Mouse (Mus musculus): ENCODE measurements around the gene Aspdh. TPM values are rescaled to one million over a fixed set of nuclear protein-coding genes. Genes with fewer than 3 reads are reported as not detected.

The Aspdh gene
- polyA plus RNA-seq, 1 experiment from 2014 or later: not detected

DNA sequence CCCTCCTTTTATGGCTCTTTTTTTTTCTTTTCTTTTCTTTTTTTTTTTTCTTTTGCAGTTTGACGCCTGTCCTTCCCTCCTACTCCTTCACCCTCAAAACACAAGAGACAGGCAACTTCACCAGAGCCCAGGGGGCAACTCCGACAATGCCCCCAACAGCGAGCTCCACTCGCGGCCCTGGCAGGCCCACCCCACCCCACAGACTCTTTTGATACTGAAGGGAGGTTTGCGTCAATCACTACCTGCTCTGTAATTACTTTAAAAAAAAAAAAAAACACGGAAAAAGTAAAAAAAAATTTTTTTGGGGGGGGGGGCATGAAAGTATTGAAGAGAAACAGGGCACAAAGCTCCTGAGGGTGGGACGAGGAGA, 2.1 kb upstream of the Aspdh start:
- Histone ChIP-seq H3K27ac (no peak overlapping the region), H3K36me3 (ENCODE audit: inconsistent target) (no peaks in the 10 kb centered on the region), H3K4me3 (ENCODE audit: inconsistent target) (no peak overlapping the region), H3K79me2 (ENCODE audit: inconsistent target) (no peaks in the 10 kb centered on the region)
- WGBS (ENCODE audit: missing documents): 19% methylated on average over 7 of the region's 8 CpGs

DNA sequence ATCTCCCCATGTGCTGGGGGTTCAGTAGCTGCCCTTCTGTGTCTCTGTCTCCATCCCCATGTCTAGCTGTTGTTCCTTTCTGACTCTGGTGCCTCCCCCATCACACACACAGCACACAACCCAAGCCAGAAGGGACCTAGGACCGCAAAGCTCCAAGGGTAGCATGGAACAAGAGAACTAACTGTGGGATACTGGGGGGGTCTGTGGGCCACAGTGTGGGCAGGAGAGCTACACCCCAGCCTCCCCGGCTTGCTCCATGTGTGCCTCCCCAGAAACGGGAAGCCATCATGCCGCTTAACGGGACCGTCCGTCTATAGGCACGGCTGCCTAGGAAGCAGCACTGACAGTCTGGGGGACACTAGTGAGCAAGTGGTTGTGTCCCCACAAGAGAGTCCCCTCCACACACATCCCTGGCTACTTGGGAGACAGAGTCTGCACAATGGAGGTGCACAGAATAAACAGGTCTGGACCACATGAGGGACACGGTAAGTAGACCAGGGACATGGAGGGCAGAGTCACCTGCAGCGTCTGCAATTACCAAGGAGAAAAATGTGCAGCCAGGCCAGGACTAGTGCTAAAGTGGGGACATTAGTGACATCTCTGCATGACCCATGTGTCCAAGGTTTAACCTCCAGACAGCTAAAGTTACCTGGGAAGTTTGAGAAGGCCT, 1.5 kb upstream of the Aspdh start:
- WGBS (ENCODE audit: missing documents): 69% methylated on average over 9 of the region's 10 CpGs
- Histone ChIP-seq H3K36me3 (ENCODE audit: inconsistent target) (no peaks in the 10 kb centered on the region), H3K27ac (no peak overlapping the region), H3K79me2 (ENCODE audit: inconsistent target) (no peaks in the 10 kb centered on the region), H3K4me3 (ENCODE audit: inconsistent target) (no peak overlapping the region)

DNA sequence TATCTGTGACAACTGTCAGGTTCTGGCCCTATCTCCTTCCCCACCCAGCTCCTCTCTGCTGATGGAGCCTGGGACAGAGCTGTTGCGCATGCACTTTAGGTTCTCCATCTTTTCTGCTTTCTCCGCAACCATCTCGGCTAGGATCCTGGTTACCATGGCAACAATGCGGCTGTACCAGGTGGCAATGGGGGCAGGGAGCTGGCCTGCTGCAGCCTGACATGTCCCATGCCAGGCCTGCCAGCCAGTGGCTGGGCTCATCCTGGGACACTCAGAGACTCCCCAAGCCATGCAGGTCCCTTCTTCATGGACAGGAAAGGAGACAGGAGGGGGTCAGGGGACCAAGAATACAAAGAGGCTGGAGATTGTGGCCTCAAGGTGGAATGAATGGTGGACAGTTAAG, 680 bp upstream of the Aspdh start:
- no peak overlapping the region for H3K4me3 ChIP-seq (ENCODE audit: inconsistent target)
- no peak overlapping the region for H3K27ac ChIP-seq
- 54% methylated on average over 4 of the region's 4 CpGs for WGBS (ENCODE audit: missing documents)
- no peaks in the 10 kb centered on the region for H3K79me2 ChIP-seq (ENCODE audit: inconsistent target)
- no peaks in the 10 kb centered on the region for H3K36me3 ChIP-seq (ENCODE audit: inconsistent target)

DNA sequence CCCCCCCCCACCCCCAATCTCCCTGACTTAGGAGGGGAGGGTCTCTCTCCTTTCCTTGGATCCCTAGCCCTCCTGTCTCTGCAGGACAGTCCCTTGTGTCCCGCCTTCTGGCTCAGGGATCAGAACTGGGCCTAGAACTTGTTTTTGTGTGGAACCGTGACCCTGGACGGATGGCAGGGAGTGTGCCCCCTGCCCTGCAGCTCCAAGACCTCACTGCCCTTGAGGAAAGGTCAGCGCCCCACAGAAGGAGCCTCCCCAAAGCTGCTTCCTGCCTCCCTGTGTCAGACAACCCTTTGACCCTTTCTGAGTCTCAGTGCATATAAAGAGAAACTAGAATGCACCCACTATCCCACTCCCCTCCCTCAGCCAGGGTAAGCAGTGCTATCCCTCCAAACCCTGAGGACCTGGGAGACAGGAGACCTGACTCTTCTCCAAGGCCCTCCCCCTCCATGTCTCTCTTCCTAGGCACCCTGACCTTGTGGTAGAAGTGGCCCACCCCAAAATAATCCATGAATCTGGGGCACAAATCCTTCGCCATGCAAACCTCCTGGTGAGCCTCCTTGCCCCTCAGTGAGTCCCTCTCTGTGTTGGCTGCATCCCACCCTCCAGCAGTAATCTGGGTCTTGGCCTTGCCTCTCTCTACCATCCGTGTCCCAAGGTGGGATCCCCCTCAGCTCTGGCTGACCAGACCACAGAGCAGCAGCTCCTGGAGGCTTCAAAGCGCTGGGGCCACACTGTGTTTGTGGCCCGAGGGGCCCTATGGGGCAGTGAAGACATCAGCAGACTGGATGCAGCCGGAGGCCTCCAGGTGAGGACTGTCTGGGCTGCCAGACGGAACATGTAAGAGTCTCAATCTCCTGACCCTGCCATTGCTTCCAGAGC, 1.1 kb downstream of the Aspdh start:
- Histone ChIP-seq H3K4me3 (ENCODE audit: inconsistent target) (no peak overlapping the region), H3K36me3 (ENCODE audit: inconsistent target) (no peaks in the 10 kb centered on the region), H3K27ac (no peak overlapping the region), H3K79me2 (ENCODE audit: inconsistent target) (no peaks in the 10 kb centered on the region)
- 95% methylated on average over 10 of the region's 10 CpGs for WGBS (ENCODE audit: missing documents)

DNA sequence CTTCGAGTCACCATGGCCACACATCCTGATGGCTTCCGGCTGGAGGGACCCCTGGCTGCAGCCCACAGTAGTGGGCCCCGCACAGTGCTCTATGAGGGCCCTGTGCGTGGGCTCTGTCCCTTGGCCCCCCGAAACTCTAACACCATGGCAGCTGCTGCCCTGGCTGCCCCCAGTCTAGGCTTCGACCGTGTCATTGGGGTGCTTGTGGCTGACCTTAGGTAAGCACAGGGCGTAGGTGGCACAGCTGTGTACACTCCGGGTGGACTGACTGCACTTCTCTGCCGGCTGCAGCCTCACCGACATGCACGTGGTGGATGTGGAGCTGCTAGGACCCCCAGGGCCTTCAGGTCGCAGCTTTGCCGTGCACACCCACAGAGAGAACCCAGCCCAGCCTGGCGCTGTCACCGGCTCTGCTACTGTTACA, 1.7 kb downstream of the Aspdh start:
- Histone ChIP-seq H3K4me3 (ENCODE audit: inconsistent target) (no peak overlapping the region), H3K27ac (no peak overlapping the region)
- WGBS (ENCODE audit: missing documents): 92% methylated on average over 16 of the region's 16 CpGs

DNA sequence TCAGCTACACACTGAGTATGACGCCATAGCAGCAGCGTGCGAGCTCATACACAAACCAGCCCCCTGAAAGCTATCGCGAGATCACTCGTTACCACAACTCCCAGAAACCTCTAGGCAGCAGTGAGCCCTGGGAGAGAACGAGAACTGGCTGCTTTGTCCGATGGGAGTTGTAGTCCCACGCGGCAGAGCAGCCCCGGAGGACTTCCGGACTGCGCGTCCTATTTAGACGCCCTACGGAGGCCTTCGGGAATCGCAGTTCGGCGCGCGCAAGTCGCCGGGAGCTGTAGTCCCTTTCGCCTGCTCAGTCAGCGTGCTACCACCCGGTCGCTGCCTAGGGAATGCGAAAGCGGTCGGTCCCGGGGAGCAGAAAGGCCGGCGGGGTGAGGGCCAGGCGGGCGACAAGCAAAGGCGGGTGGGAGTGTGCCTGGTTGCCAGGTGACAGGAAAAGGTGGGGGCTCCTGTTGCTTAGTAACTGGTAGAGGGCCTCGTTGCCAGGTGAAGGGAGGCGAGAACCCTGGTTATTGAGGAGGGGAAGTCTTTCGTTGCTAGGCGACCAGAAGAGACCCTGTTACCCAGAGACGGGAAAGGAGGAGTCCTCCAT, 2.7 kb downstream of the Aspdh start, which contains the start of gene Josd2:
Josd2 (plus strand) TSS at position 170 of the 601 bp plus-strand sequence.
- WGBS (ENCODE audit: missing documents): under 1% methylated on average over 42 of the region's 42 CpGs
- H3K36me3 ChIP-seq (ENCODE audit: inconsistent target): no peaks in the 10 kb centered on the region
- H3K27ac ChIP-seq: peak within 1 kb of the TSS; percentile 27
- no peaks in the 10 kb centered on the region for H3K79me2 ChIP-seq (ENCODE audit: inconsistent target)
- peak within 1 kb of the TSS; percentile 77 for H3K4me3 ChIP-seq (ENCODE audit: inconsistent target)

More for the DNA sequence above, 1.7 kb downstream of the Aspdh start:
- no peaks in the 10 kb centered on the region for H3K36me3 ChIP-seq (ENCODE audit: inconsistent target)
- H3K79me2 ChIP-seq (ENCODE audit: inconsistent target): no peaks in the 10 kb centered on the region

DNA sequence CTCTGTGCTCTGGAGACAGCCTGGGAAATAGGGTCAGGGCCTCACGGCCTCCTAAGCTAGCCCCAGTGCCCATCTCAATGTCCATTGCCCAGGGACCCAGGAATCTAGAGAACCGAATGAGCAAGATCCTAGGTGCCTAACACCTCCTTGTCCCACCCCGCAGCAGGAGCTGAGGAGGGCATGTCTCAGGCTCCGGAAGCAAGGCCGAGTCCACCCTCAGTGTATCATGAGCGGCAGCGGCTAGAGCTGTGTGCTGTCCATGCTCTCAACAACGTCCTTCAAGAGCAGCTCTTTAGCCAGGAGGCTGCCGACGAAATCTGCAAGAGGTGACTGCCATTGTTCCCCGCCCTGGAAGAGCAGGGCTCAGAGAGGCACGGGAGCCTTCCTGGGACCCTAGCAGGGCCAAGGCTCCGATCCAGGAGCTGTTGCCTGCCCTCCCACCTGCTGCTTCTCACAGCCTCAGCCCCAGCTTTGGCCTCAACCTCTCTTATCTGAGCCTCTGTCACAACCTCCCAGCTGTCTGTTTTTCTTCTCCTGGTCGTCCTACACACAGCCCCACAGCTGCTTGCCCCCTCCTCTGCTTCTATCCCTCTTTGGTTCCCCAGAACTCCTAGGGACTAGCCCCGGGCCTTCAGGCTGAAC, 3.6 kb downstream of the Aspdh start:
- Histone ChIP-seq H3K79me2 (ENCODE audit: inconsistent target) (no peaks in the 10 kb centered on the region), H3K4me3 (ENCODE audit: inconsistent target) (peak overlapping the region; percentile 77), H3K36me3 (ENCODE audit: inconsistent target) (no peaks in the 10 kb centered on the region), H3K27ac (peak overlapping the region; percentile 27; the same call in 1 of the 2 replicates)
- WGBS (ENCODE audit: missing documents): 92% methylated on average over 15 of the region's 15 CpGs

DNA sequence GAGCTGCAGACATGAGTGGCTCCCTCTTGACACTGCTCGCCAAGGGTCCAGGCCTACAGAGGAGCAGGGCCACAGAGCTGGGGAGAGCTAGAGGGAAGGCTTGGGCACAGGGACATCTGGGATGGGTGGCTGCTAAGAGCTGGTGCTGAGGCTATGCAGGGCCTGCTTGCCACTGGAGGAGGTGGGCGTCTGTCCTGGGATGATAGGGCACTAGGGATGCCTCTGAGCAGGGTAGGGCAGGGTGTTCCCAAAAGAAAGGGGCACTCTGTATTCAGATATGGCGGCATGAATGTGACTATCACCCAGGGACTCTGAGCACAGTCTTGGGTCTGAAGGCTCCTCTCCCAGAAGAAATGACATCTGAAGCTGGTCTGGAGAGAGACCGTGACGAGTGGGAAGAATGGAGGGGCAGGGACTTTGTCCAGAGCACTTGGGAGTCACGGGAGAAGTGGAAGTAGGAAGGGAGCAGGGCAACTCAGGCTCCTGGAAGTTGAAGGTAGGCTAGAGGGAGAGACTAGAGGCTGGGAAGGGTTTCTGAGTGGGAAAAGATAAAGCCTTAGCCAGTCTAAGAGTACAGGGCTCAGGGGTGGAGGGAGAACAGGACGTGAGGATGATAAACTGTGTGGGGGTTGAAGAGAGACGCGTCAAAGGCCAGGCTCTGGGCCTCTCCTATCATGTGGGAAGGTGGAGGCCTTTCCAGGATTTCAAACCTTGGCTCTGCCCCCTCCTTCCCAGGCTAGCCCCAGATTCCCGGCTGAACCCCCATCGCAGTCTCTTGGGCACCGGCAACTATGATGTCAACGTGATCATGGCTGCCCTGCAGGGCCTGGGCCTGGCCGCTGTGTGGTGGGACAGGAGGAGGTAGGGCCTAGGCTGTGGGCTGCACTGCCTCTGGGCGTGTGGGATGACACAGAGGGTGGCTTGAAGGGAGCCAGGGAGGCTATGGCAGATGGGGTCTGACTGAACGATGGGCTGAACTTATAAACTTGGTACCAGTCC, 4.8 kb downstream of the Aspdh start:
- 95% methylated on average over 16 of the region's 16 CpGs for WGBS (ENCODE audit: missing documents)
- Histone ChIP-seq H3K36me3 (ENCODE audit: inconsistent target) (no peaks in the 10 kb centered on the region), H3K27ac (no peak overlapping the region), H3K4me3 (ENCODE audit: inconsistent target) (no peak overlapping the region), H3K79me2 (ENCODE audit: inconsistent target) (no peaks in the 10 kb centered on the region)

DNA sequence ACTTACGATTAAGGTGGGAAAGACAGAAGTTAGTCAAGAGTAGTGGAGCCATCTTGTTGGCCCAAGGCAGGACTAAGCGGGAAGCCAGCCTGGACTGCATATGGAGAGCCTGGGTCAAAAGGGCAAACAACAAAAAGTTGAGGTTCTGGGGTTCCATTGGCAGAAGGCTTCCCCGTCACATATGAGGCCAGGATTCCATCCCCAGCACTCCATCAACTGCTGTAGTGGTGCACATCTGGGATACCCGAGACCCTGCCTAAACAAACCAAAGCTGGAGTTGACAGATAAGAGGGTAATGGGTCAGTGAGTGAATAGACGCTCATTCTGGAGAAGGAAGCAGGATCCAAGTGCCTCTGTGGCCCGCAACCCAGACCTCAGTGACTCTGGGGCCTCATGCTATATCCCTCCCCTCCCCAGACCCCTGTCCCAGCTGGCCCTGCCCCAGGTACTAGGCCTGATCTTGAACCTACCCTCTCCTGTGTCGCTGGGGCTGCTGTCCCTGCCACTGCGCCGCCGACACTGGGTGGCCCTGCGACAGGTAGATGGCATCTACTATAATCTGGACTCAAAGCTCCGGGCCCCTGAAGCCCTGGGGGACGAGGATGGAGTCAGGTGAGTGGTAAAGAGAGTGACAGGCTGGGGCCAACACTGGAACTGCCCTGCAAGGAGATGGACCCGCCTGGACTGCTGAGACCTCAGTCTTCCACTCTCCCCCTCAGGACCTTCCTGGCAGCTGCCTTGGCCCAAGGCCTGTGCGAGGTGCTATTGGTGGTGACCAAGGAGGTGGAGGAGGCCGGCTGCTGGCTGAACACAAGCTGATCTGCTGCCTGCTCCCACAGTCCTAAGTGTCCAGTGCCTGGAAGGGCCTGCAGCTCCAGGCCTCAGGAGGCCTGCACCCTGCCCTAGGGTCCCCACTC, 5.8 kb downstream of the Aspdh start:
- no peak overlapping the region for H3K4me3 ChIP-seq (ENCODE audit: inconsistent target)
- no peak overlapping the region for H3K27ac ChIP-seq
- WGBS (ENCODE audit: missing documents): 94% methylated on average over 16 of the region's 16 CpGs

DNA sequence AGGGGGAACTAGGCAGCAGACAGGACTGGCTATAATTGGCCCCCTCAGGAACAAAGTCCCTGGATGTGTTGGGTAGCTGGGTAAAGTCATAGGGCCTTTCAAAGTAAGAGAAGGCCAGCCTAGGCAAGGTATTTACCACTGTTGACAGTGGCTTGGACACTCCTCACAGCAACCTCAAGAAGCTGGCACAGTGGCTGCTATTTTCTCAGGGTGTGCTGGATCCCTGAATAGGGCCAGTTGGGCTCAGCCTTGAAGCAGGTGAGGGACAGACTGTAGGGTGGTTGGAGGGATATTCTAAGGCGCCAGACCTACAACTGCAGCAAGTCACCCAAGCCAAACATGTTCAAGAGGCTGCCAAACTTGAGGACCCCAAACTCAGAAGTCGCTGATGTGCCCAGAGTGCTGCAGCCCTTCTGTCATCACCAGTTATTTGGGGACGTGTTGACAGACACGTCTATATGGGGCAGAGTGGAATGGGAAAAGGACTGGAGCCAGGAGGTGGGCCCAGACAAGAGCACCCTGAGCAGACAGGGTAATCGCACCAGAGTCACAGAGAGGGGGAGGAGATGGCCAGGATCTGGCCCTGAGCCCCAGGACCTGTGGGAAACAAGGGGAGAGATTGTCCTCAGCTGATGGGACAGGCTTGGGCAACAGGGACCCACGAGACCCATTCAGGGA, 6.8 kb downstream of the Aspdh start:
- Histone ChIP-seq H3K4me3 (ENCODE audit: inconsistent target) (no peak overlapping the region), H3K79me2 (ENCODE audit: inconsistent target) (no peaks in the 10 kb centered on the region), H3K36me3 (ENCODE audit: inconsistent target) (no peaks in the 10 kb centered on the region), H3K27ac (no peak overlapping the region)
- WGBS (ENCODE audit: missing documents): 55% methylated on average over 5 of the region's 6 CpGs

More for the DNA sequence above, 5.8 kb downstream of the Aspdh start:
- Histone ChIP-seq H3K36me3 (ENCODE audit: inconsistent target) (no peaks in the 10 kb centered on the region), H3K79me2 (ENCODE audit: inconsistent target) (no peaks in the 10 kb centered on the region)

DNA sequence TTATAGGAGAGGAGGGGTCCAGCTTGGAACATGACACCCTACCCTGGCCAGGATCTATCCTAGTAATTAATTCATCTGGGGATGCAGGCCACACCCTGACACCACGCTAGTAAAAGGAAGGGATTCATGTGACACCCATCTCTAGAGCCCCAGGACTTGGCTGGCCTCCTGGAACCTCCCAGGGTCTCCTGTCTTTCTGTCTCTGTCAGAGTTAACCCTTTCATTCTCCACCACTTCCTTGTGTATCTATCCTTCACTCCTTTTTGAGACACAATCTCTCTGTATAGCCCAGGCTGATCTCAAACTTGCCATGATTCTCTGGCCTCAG, 7.3 kb downstream of the Aspdh start:
- Histone ChIP-seq H3K79me2 (ENCODE audit: inconsistent target) (no peaks in the 10 kb centered on the region), H3K36me3 (ENCODE audit: inconsistent target) (no peaks in the 10 kb centered on the region), H3K4me3 (ENCODE audit: inconsistent target) (no peak overlapping the region), H3K27ac (no peak overlapping the region)
- WGBS (ENCODE audit: missing documents): 56% methylated on average over 1 of the region's 1 CpGs

DNA sequence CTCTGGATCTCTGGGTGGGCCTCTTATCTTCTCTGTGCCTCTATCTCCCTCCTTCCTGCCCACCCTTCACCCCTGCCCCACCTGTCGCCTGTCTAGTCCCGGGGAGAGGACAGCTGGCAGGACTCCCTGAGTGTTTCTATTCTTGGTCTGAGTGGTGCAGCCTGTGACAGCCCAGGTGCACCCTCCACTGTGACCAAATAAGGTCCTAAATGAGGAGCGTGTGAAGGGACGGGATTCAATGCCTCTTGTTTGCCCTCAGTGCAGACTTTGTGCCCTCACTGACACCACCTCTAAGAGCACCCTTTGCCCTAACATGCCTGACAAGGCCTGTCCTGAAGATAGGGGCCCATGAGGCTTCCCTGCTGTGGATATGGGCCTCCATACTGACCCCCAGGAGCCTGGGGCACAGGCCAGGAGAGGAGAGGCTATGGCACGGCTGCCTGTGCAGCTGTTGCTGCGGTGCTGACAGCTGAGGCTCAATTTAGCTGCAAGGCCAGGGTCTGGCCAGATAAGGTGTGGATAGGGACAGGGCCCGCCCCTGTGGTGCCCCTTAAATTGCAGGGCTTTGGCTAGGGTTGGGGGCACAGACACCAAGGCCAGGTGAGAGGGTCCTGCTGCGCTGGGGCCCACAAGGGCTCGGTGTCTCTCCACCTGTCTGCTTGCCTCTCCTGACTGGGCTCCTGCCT, 7.9 kb downstream of the Aspdh start:
- Histone ChIP-seq H3K27ac (no peak overlapping the region), H3K4me3 (ENCODE audit: inconsistent target) (no peak overlapping the region), H3K79me2 (ENCODE audit: inconsistent target) (no peaks in the 10 kb centered on the region), H3K36me3 (ENCODE audit: inconsistent target) (no peaks in the 10 kb centered on the region)
- WGBS (ENCODE audit: missing documents): 56% methylated on average over 8 of the region's 9 CpGs
